Mouse (Mus musculus) lung, adult 2 months (tissue): Measurements from ENCODE around the gene 1110025L11Rik.
"Not testable (repeated sequence)": the region's sequence is repeated elsewhere in the genome, so short reads cannot be mapped to it uniquely, and the experiment has no call there.

Experiments
- CTCF ChIP-seq: fragments of 200-500 bp; IDR thresholded peaks from 2 replicates; pipeline ENCODE4 v1.5.1; 2011; ENCODE audit warnings: mild to moderate bottlenecking, low read length, control low read depth; ENCODE audit not compliant: insufficient read depth
- POLR2A ChIP-seq: fragments of 200-500 bp; IDR thresholded peaks from 2 replicates; pipeline ENCODE4 v1.6.1; 2011; ENCODE audit warnings: low read depth, mild to moderate bottlenecking, control low read depth, low read length, borderline replicate concordance; ENCODE audit errors: extremely low read depth

DNA sequence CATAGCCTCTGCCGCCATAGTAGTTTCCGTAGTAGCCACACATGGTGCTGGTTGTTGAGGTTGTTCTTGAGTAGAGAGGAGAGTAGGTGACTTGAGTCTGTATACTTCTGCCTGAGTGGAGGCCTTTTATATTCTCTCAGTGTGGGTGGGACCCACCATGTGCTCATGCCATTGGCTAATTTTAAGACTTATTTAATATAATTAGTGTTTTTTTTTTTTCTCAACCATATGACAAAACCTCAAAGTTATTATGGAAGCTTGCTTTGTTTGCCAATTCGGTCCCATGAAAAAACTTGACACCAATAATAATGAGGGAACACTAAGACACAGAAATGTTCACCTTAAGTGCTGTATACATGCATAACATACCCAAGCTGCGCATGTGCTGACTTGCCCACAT lies 22.4 kb downstream of the 1110025L11Rik start, which contains the start of gene Gm10228:
- not testable (repeated sequence) for TF ChIP-seq CTCF, POLR2A
